Mouse (Mus musculus) NIH3T3 (cell line): Measurements from ENCODE around the gene Btbd16.

ENCODE experiments used
- DNase-seq: peaks from one replicate; pipeline ENCODE4 v3.0.0-alpha.2; 2012; ENCODE audit warnings: low read depth

Gene Btbd16

DNA sequence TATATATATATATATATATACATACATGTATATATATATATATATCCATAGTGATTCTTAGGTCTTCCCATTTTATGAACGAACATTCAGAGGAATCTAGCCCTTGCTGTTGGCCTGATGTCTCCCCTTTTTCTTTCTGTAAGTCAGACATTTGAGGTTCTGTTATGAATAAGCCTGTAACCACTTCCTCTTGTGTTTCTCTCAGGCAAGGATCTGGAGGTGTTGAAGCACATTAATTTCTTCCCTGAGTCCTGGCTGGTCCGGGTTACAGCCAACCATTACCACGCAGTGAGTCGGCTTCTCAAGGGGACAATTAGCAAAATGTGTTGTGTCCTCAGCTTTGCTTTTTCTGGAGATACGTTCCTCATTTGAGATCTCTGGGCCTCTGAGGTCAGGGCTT lies 44.9 kb downstream of the Btbd16 start:
- peak; percentile 36 for DNase-seq

DNA sequence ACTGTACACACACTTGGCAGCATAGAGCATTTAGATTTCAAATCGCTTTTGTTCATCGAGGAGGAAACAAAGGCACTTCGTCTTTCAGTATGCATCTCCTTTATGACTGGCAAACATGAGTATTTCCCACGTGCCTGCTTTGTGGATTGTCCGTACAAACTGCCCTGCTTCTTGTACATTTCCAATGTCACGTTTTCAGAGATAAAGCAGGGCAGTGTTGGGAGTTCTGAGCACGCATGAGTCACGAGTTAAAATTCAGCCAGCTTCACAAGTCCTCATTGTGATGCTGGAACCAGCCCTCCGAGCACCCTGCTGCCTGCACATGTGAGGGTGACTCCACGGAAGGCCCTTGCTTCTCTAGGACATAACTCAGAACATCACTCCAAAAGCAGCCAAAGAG lies 45.8 kb downstream of the Btbd16 start:
- peak; percentile 58 for DNase-seq

DNA sequence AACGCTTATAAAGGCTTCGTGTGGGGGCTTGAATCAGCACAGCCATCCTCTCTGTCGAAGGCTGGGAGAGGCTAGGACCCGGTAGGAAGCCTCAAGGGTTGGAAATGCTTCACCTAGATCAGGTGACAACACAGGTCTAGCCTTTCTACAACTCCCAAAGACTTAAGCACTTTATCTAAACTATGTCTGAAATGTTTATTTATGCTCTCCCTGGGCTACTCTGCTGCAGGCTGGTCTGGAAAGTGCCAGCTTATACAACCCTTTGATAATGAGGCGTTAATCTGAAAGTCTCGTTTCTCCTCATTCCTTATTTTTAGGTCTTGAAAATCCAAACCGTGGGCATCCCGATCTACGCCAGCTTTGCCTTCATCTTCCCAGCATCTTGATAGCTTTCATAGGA lies 50.1 kb downstream of the Btbd16 start:
- DNase-seq = no peak

DNA sequence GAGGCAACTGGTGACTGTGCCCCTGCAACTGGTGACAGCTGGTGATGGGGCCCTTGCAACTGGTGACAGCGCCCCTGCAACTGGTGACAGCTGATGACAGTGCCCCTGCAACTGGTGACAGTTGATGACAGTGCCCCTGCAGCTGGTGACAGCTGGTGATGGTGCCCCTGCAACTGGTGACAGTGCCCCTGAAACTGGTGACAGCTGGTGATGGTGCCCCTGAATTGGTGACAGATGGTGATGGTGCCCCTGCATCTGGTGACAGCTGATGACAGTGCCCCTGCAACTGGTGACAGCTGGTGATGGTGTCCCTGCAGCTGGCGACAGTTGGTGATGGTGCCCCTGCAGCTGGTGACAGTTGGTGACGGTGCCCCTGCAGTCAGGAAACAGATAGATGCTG lies 52.5 kb downstream of the Btbd16 start:
- DNase-seq = no peak

DNA sequence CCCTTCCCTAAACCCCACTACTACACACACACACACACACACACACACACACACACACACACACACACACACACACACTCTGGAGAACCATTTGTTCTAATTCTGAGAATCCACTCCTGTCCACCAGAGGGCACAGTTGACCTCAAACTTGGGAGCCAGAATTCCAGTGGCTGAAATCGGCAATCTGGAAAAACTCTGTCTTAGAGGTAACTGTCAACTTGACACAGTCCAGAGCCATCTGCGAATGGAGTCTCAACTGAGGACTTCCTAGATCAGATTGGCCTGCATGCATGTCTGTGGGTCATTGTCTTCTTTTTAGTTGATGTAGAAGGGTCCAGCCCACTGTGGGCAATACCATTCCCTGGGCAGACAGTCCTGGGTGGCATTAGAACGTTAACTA lies 53.6 kb downstream of the Btbd16 start:
- peak; percentile 81 for DNase-seq

DNA sequence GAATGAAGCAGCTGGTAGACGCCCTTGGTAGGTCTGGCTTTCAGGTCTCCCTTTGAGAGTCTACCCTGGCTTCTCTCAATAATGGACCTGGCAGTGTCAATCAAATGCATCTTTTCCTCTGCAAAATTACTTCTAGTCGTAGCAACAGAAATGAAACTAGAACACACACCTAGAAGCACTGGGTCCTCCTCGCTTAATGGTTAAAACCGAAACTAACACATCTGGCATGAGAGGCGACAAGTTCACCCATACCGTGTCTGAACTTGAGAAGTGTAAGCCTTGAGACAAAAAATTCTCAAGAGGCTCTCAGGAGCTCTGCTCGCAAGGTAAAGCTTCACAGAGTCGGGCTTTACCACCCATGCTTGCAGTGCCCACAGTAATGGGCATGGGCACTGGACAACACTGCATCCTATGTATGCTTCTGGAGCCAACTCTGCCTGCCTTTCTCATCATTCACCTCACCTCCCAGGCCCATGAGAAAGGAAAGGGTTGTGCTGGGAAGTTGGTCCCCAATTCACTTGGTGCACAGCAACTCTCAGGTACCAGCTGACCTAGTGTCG lies 54.1 kb downstream of the Btbd16 start:
- DNase-seq = no peak

DNA sequence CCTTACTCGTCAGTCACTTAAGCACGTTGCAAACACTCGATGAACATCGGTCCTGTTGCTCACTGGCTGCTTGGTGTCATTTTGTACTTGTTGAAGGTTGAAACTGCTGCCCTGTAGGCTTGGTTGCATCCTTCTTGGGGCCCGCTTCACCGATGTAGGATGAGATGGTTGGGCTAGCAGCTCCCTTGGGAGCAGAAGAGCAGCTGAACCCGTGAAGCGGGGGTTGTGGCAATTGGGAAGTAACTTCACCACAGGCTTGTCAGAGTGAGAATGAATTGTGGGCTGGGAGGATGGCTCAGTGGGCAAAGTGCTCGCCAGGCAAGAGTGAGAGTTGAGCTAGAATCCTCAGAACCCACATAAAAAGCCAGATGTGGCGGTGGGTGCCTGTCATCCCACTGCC lies 54.6 kb downstream of the Btbd16 start:
- no peak for DNase-seq

DNA sequence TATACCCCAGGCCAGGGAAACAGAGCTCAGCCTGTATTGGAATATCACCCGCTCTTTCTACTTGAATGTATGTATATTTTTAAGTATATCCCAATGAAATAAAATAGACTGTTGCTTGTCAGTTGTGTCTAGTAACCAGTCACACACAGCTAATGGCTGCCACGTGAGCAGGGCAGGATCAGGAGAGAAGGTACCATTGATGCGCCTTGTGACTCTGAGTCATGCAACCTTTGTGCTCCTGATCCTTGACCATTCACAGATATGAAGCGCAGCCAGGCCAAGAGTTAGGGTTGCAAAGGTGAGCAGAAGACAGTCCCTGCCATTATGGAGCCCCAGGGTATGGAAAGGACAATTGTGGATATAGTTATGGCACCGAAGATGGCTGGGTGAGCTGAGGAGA lies 57.7 kb downstream of the Btbd16 start:
- DNase-seq = no peak

DNA sequence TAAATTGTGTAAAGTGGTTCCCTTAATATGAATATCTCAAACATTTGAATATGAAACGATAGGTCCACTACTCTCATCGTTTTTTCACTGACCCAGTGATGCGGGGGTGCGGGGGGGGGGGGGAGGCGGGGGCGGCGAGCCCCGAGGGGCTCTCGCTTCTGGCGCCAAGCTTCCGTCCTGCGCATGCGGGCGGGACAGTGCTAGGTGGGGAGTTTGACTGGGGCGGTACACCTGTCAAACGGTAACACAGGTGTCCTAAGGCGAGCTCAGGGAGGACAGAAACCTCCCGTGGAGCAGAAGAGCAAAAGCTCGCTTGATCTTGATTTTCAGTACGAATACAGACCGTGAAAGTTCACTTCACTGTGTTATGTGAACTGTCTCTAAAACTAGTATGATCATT lies 60.4 kb downstream of the Btbd16 start:
- DNase-seq = peak; percentile 90

DNA sequence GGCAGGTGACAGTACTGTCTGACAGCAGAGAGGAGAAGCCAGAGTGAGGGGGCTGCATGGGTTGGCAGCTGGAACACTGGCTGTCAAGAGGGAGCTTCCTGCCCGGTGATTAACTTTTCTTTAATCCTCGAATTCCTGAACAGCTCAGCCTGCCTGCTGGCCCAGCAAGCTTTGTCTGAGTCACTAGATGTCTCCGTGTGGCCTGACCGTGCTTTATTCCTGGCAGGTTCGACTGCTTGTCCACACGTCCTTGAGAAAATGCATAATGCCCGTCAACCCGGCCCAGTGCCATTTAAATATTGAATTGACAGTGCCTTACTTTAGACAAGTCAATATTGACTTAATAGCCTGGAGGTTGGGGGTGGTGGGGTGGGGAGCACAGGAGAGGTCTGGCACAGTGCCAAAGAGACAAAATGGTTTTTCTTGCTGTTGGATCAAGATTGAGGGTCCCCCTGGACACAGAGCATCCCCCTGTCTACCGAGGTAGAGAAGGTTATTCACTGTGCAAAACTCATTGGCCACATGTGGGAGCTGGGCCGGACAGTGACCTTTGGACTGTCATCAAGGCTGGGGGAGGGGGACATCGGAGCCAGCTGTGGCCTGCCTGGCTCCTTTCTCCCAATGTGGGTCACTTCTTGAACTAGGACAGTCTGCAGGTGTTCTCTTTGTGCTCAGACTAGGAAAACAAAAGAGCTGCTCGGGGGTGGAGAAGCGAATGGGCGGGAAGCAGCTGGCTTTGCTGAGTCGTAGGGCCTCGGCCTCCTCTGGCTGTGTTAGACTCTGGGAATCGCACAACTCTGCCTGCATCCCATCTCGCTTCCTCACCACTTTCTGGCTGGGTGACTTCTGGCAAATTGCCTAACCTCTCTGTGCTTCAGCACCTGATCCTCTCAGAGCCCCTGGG lies 61.3 kb downstream of the Btbd16 start:
- DNase-seq = peak; percentile 80

DNA sequence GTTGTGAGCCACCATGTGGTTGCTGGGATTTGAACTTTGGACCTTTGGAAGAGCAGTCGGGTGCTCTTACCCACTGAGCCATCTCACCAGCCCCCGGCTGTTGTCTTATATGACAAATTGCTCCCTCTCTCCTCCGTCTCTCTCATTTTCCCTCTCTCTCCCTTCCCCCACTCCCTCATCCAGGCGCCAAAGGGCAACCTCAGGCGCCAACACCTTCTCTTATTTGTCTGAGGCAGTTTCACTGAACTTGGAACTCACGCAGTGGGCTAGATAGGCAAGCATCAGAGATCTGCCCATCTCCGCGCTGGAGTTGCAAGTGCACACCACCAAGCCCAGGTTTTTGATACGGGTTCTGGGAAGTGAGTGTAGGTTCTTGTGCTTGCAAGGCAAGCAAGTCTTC lies 62.2 kb downstream of the Btbd16 start:
- no peak for DNase-seq

DNA sequence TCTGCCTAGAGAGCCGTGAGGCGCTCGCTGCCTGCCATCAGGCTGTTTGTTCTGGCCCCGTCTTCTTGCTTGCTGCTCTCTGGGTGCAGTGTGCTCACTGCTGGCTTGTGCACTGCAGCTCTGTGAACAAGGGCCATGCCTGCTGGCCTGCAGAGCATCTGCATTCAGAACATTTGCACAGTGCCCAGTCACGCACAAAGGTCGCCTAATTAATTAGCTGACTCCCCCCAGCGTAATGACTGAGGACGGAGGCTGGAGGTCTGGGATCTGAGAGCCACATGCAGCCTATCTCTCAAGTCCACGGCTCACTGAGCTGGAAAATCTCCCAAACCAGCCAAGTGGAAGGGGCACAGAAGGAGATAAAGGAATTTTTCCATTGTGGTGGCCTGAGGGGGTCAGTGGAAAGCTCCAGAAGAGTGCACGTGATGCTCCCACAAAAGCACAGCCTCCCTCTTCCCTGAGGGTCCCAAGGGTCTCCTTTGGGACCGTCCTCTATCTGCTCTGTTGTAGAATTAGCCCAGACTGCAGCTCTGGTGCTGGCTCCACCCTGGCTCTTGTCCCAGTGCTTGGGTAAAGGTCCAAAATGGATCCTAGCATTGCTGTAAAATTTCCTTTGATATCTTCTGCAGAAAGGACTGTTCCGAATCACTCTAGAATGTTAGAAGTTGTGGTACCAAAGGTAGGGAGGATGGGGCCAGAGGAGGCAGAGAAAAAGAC lies 64.2 kb downstream of the Btbd16 start:
- DNase-seq = no peak

DNA sequence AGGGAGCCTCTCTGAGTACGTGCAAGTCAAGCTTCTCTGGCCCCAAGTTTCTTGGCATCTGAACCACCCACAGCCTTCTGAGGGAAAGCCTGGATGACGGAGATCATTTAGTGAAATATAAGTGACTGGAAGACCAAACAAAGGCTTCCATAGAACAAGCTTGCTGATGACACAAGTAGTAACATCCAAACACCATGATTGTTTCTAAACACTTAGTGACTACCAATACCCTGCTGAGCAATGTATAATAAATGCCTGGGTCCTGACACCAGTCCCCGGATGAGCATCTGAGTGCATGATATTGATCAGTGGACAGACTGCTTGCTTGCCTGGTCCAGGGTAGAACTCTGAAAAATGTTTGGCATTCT lies 64.8 kb downstream of the Btbd16 start:
- DNase-seq = no peak

DNA sequence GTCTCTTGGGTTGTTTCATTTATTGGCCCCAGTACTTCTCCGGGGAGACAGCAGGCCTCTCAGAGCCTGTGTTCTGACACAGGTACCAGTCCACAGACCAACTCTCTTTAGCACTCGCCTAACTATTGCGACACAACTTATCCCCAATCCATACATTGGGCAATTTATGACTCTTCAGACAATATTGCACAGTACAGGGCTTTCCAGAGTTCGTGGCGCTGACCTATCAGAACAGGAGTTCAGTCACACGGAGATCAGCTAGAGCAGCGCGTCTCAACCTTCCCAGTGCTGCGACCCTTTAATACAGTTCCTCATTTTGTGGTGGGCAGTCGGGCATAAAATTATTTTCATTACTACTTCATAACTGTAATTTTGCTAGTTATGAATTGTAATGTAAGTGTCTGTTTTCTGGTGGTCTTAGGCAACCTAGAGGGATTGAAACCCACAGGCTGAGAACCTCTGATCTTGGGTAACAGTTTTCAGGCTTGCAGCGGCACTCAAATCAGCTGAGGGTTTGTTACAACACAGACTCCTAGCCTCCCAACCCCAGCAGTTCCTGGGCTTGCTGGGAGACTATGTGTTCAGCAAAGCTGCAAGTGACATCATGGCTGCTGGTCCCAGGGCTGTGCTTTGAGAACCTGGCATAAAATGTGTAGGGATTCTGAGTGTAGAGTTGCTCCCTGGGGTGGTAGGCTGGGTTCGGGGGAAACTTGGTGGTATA lies 65.7 kb downstream of the Btbd16 start:
- DNase-seq = no peak

DNA sequence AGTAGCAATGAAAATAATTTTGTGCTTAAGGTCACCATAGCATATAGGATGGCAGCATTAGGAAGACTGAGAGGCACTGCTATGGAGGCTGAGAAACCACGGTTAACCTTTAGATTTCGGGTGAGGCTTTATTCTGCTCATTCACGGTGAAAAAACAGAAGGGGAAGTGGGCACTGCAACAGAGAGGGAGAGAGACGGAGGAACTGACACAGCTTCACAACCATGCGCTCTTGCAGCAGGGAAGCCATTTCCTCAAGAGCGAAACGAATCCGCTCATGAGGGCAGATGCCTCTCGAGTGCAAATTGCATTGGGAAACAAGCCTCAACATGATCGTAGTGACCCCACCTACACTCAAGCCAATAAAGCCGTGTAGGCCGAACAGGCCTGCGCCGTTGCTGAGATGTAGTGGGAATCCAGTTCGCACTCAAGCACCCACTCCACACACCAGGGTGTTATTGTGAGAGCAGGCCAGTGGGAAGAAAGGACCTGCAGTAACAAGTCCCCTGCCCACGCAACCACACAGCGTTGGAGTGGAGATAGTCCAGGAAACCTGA lies 73.4 kb downstream of the Btbd16 start:
- no peak for DNase-seq

DNA sequence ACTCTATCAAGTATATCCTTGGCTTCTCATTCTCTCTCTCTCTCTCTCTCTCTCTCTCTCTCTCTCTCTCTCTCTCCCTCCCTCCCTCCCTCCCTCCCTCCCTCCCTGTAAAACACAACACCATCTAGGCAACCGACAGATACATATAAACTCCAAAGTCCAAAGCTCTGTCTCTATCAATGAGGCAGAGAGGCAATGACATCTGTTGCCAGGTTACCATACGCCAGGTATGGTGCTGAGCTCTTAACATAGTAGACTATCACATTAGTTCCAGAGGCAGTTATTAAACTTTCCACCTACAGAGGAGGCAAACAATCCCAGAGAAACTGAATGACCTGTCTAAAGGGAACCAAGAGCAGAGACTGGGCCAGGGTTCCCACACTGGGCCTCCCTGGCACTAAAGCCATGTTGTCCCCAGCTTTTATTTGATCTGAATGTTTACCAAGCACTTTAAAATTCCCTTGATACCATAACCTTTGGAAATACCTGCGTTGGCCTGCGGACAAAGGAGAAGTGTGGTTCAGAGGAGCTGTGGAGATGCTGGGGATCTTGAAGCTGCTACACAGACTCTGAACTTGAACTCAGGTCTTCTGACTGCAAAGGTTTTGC lies 80.9 kb downstream of the Btbd16 start:
- no peak for DNase-seq

DNA sequence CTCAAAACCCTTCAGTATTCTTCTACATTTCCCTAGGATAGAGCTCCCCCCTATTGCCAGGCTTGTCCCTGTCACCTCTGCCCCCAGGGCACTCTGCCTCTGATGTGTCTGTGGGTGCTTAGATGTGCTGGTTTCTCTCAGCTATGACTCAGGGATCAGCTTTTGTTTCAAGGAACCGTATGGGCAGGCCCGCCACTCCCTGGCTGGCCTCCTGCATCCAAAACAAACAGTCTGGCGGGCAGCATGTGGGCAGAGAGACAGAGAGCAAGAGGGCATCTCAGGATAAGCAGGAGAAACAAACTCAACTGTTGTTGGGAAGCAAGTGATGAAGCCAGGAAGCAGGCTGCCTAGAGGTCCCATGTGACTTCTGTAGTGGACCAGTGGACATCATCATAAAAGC lies 81.8 kb downstream of the Btbd16 start:
- peak; percentile 45 for DNase-seq

DNA sequence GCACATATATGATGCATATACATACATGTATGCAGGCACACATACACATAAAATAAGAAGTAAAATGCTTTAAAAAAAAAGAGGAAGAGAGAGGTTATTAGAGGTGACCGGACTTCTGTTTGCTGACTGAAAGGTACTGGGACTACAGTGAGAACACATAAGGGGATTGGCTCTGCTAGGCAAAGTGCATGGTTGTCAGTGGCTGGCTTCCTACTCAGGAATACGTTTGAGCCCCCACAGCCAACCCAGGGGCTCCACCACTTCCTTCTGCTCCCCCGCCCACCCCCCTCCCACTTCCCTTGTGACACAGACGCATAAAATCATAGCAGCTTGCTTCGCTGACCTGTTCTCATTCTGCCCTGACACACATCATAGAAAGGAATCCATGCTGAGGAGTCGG lies 84.1 kb downstream of the Btbd16 start:
- DNase-seq = no peak

DNA sequence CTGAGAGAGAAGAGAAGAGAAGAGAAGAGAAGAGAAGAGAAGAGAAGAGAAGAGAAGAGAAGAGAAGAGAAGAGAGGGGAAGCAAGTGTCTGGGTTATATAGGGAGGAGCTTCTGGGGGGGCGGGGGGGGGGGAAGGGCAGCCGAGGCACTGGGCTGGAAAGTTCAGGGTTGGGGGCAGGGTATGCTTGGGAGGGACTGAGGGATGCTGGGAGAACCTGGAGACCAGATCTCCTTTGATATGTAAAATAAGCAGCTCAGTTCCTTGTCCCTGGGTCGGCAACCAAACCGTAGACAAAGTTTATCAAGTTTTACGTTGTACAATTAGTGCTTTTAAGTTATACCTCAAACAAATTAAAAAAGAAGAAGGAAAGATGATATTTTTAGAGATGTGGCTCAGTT lies 86.1 kb downstream of the Btbd16 start:
- DNase-seq = no peak

DNA sequence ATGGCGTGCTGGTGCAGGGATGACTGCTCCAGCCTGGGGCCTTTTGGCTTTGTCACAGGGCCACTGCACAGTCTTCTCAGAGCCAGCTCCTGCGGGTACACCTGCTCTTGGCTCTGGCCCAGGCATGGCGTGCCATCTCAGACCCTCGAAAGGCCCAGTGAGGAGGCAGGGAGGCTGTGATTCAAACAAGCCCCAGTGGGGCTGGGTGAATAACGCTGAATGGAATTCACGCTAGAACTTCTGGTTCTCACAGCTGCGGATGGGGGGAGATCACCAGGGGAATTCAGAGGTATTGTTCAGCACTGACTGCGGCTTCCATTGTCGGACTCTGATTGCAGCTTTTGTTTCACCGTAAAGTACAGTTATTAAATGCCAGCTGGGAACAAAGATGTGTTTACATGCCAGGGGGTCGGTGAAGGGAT lies 86.9 kb downstream of the Btbd16 start:
- DNase-seq = peak; percentile 64

DNA sequence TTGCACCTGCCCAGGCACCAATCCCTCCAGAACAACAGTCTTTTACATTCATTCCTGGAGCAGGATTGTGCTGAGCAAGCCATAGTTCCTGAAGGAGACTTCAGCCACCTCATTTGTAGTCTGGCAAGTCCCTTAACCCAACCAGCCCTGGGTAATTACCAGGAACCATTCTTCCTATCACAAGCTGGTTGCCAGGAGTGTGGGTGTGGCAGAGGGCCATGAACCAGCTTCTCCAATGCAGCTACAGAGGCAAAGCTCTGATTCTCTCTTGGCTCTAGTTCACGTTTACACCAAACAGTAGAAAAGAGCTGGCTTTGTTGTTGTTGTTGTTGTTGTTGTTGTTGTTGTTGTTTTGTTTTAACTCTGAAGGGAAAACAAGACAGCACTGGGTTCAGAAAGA lies 88.6 kb downstream of the Btbd16 start:
- DNase-seq = peak; percentile 34

DNA sequence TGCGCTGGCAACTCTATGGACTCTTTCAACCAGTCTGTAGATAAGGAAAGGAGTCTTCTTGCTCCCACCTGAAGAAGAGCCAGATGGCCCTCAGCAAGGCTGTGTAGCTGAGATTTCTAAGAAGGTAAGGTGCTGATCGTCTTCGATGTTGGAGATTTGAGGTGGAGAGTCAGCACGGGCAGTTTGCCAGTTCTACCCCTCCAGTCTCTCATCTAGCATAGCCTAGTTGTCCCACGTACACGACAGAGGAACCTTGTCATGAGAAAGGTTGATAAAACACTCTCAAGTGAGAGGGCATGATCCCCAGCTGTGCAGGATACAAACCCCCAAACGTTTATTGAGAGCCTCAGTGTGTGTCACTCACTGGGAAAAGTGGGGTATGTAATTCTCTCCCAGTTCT lies 90.8 kb downstream of the Btbd16 start:
- no peak for DNase-seq
